Comparison of ENCODE assay signal across 9 mouse cellular contexts in genomic region chr2:156719549-156720312, GRCm38 (mm10). TPM values are rescaled to one million over a fixed set of nuclear protein-coding genes. Genes with fewer than 3 reads are reported as not detected.
DNase-seq lines count a peak whose midpoint lies in the region; ATAC-seq and TF ChIP-seq lines count a peak whose summit lies in the region.
"Had no signal": no experiment of that assay in that cellular context is flagged by ENCODE, and none has a peak within 500 bp of the region (broad histone marks: within the 10 kb centered on the region; RNA-seq: fewer than 3 reads in every experiment).

No protein-coding gene starts in this region.

- peaks cover 2% of the 10 kb centered on the region for H3K4me1 ChIP-seq in liver, adult 2 months (ENCODE audit: control insufficient read depth, insufficient read depth, low read length)
- peaks cover 36% of the 10 kb centered on the region for H3K4me1 ChIP-seq in hindbrain, postnatal 0 days (ENCODE audit: insufficient read depth, low read length)

- no peak for TF ChIP-seq POLR2A in liver, adult 2 months (IDR thresholded peaks at IDR 0.05; ENCODE audit: extremely low read depth, insufficient read depth, low read length)

- H3K9ac ChIP-seq in liver, adult 2 months (ENCODE audit: low read depth, low read length) = no peak overlapping the region
- peak overlapping the region; percentile 99; the same call in 1 of the 2 replicates for H3K9ac ChIP-seq in hindbrain, postnatal 0 days (replicated peaks; ENCODE audit: low read length)

- DNase-seq in liver, adult 2 months (ENCODE audit: extremely low read depth, low read depth, low spot score) = no peak
- no peak for DNase-seq in liver
- DNase-seq in c-Kit-negative CD71-positive TER-119-positive erythroid progenitor cells, embryonic 14.5 days (ENCODE audit: low read depth, low spot score) = peak; percentile 19
- DNase-seq in hindbrain, postnatal 0 days (ENCODE audit: low spot score) = no peak
- peak; percentile 39 to 49 for DNase-seq in natural killer cell, adult 2 months (ENCODE audit: low spot score in 2 of 2)
- no peak for DNase-seq in ovary, postnatal 14 days (ENCODE audit: low spot score)
- no peak for DNase-seq in adrenal gland, adult 8-10 months
- DNase-seq in ovary, postnatal 36 days (ENCODE audit: low spot score) = no peak

- ATAC-seq in hindbrain, postnatal 0 days = no peak

- no peaks in the 10 kb centered on the region for H3K27me3 ChIP-seq in liver, adult 2 months (ENCODE audit: control insufficient read depth, insufficient read depth, low read length)
- H3K27me3 ChIP-seq in hindbrain, postnatal 0 days (ENCODE audit: insufficient read depth, low read length) = no peaks in the 10 kb centered on the region

- H3K27ac ChIP-seq in liver, adult 2 months (replicated peaks; ENCODE audit: insufficient read depth, low read depth, low read length) = peak overlapping the region; percentile 85; the same call in 1 of the 2 replicates
- H3K27ac ChIP-seq in hindbrain, postnatal 0 days = peak overlapping the region; percentile 97

- H3K79me2 ChIP-seq in liver, adult 2 months (ENCODE audit: control insufficient read depth, insufficient read depth, low read length) = peaks cover 6% of the 10 kb centered on the region; the same call in 1 of the 2 replicates

- H3K4me3 ChIP-seq in liver, adult 2 months (ENCODE audit: insufficient read depth, low read depth, low read length) = no peak overlapping the region; the same call in 1 of the 2 replicates
- H3K4me3 ChIP-seq in hindbrain, postnatal 0 days (ENCODE audit: low read length) = peak overlapping the region; percentile 90

- H3K9me3 ChIP-seq in hindbrain, postnatal 0 days (ENCODE audit: low read length) = no peaks in the 10 kb centered on the region

- WGBS in liver, adult 2 months = 84% methylated on average over 8 of the region's 8 CpGs
- WGBS in hindbrain, postnatal 0 days = 85% methylated on average over 8 of the region's 8 CpGs

- H3K4me2 ChIP-seq in hindbrain, postnatal 0 days (ENCODE audit: low read depth, low read length) = peak overlapping the region; percentile 87

- no peak for TF ChIP-seq CTCF in liver, adult 2 months (IDR thresholded peaks at IDR 0.05; ENCODE audit: low read depth, low read length)
- TF ChIP-seq CTCF in hindbrain, postnatal 0 days (IDR thresholded peaks at IDR 0.05; ENCODE audit: low read depth) = no peak

- no peaks in the 10 kb centered on the region for H3K36me3 ChIP-seq in liver, adult 2 months (ENCODE audit: control insufficient read depth, insufficient read depth, low read length)
- H3K36me3 ChIP-seq in hindbrain, postnatal 0 days (ENCODE audit: insufficient read depth, low read length) = no peaks in the 10 kb centered on the region

RNA-seq across cellular contexts. Expression of gene Myl9, which starts 55.5 kb away (rescaled TPM):
- 5.6 and 6.4 TPM in 2 replicates for total RNA-seq in liver, adult 2 months (2014; rRNA removed)
- polyA plus RNA-seq in liver, adult 2 months (2012; rRNA removed) = 4.6 and 6.1 TPM in 2 replicates
- total RNA-seq in hindbrain, postnatal 0 days (2014; rRNA removed) = 38.4 and 41.7 TPM in 2 replicates
- 32.5 and 38.4 TPM in 2 replicates for polyA plus RNA-seq in hindbrain, postnatal 0 days (2015; fragmentation: Nextera tagmentation; extraction: Ambion mirVana)
- total RNA-seq in adrenal gland, adult 8-10 months (2022) = 10 to 100 TPM; 37.2 to 58.6 (median 47.9) TPM
- total RNA-seq: common myeloid progenitor, adult 5-6 weeks had no signal

Comparison
In these comparisons a context has a peak if more than half of its experiments do, and no peak if none do; other contexts are left out.
1. DNase-seq: peak in c-Kit-negative CD71-positive TER-119-positive erythroid progenitor cells, embryonic 14.5 days (single experiment) and natural killer cell, adult 2 months (2 of 2); none in liver, adult 2 months (single experiment), liver (single experiment), hindbrain, postnatal 0 days (single experiment), ovary, postnatal 14 days (single experiment), adrenal gland, adult 8-10 months (single experiment) and ovary, postnatal 36 days (single experiment).